Mouse (Mus musculus): ENCODE measurements around the gene Thsd7b.
"Not testable (repeated sequence)": the region's sequence is repeated elsewhere in the genome, so short reads cannot be mapped to it uniquely, and the experiment has no call there.

Thsd7b gene

GRCm38 (mm10) chr1:129843416-129843815, 570.3 kb downstream of the Thsd7b start:
- DNase-seq (ENCODE audit: low spot score), result no peak

GRCm38 (mm10) chr1:129850007-129850564, 577.0 kb downstream of the Thsd7b start:
- DNase-seq (ENCODE audit: low spot score), result no peak

- DNase-seq (ENCODE audit: low spot score), result no peak
Measured at GRCm38 (mm10) chr1:129867714-129868113, 594.6 kb downstream of the Thsd7b start.

GRCm38 (mm10) chr1:129874355-129874754, 601.3 kb downstream of the Thsd7b start:
- DNase-seq (ENCODE audit: low spot score), result no peak

- no peak for DNase-seq (ENCODE audit: low spot score)
Measured at GRCm38 (mm10) chr1:129887861-129888260, 614.8 kb downstream of the Thsd7b start.

GRCm38 (mm10) chr1:129898121-129898520, 625.0 kb downstream of the Thsd7b start:
- DNase-seq (ENCODE audit: low spot score), result no peak

GRCm38 (mm10) chr1:129915484-129915883, 642.4 kb downstream of the Thsd7b start:
- DNase-seq (ENCODE audit: low spot score), result no peak

GRCm38 (mm10) chr1:129917568-129917967, 644.5 kb downstream of the Thsd7b start:
- DNase-seq (ENCODE audit: low spot score), result no peak

GRCm38 (mm10) chr1:129919385-129919784, 646.3 kb downstream of the Thsd7b start:
- DNase-seq (ENCODE audit: low spot score), result no peak

GRCm38 (mm10) chr1:129931003-129931402, 657.9 kb downstream of the Thsd7b start:
- DNase-seq (ENCODE audit: low spot score), result no peak

GRCm38 (mm10) chr1:129943116-129943515, 670.0 kb downstream of the Thsd7b start:
- no peak for DNase-seq (ENCODE audit: low spot score)

- no peak for DNase-seq (ENCODE audit: low spot score)
Measured at GRCm38 (mm10) chr1:129947026-129947425, 673.9 kb downstream of the Thsd7b start.

- DNase-seq (ENCODE audit: low spot score), result no peak
Measured at GRCm38 (mm10) chr1:129955478-129955877, 682.4 kb downstream of the Thsd7b start.

GRCm38 (mm10) chr1:129956625-129957024, 683.5 kb downstream of the Thsd7b start:
- DNase-seq (ENCODE audit: low spot score), result no peak

GRCm38 (mm10) chr1:129959352-129959751, 686.2 kb downstream of the Thsd7b start:
- not testable (repeated sequence) for DNase-seq (ENCODE audit: low spot score)

- DNase-seq (ENCODE audit: low spot score), result no peak
Measured at GRCm38 (mm10) chr1:129963166-129963565, 690.1 kb downstream of the Thsd7b start.

GRCm38 (mm10) chr1:129989247-129989646, 716.1 kb downstream of the Thsd7b start:
- DNase-seq (ENCODE audit: low spot score), result not testable (repeated sequence)

GRCm38 (mm10) chr1:129990821-129991220, 717.7 kb downstream of the Thsd7b start:
- no peak for DNase-seq (ENCODE audit: low spot score)

- no peak for DNase-seq (ENCODE audit: low spot score)
Measured at GRCm38 (mm10) chr1:130055012-130055411, 781.9 kb downstream of the Thsd7b start.

- DNase-seq (ENCODE audit: low spot score), result no peak
Measured at GRCm38 (mm10) chr1:130062105-130062504, 789.0 kb downstream of the Thsd7b start.

- DNase-seq (ENCODE audit: low spot score), result no peak
Measured at GRCm38 (mm10) chr1:130066193-130066959, 793.3 kb downstream of the Thsd7b start.

- DNase-seq (ENCODE audit: low spot score), result no peak
Measured at GRCm38 (mm10) chr1:130083788-130084187, 810.7 kb downstream of the Thsd7b start.

GRCm38 (mm10) chr1:130085207-130085606, 812.1 kb downstream of the Thsd7b start:
- no peak for DNase-seq (ENCODE audit: low spot score)

GRCm38 (mm10) chr1:130085910-130086309, 812.8 kb downstream of the Thsd7b start:
- DNase-seq (ENCODE audit: low spot score), result no peak

Data from urinary bladder, postnatal 10 days (tissue).